Mouse (Mus musculus) hindbrain, embryonic 13.5 days (tissue): Measurements from ENCODE around the gene Rab3c. TPM values are rescaled to one million over a fixed set of nuclear protein-coding genes. Genes with fewer than 3 reads are reported as not detected.

Experiments used
- ATAC-seq: fragments of 200-750 bp; cut with Nextera tagmentation; 2 replicates; pipeline ENCODE4 v1.8.0; 2017; ENCODE audit warnings: moderate TSS enrichment; ENCODE audit not compliant: low FRiP score
- H3K27ac ChIP-seq: fragments of 300-500 bp; sonication (generic); 2 replicates; pipeline ENCODE4 v1.5.1; 2015; ENCODE audit warnings: inconsistent platforms, mild to moderate bottlenecking, moderate library complexity
- H3K27me3 ChIP-seq: fragments of 300-500 bp; sonication (generic); 2 replicates; pipeline ENCODE4 v1.6.1; 2015; ENCODE audit warnings: mild to moderate bottlenecking, inconsistent platforms
- H3K36me3 ChIP-seq: fragments of 300-500 bp; sonication (generic); 2 replicates; pipeline ENCODE4 v1.6.1; 2015; ENCODE audit warnings: mild to moderate bottlenecking, inconsistent platforms
- H3K4me1 ChIP-seq: fragments of 300-500 bp; sonication (generic); replicated peaks from 2 replicates; pipeline ENCODE4 v1.6.1; 2015; ENCODE audit warnings: inconsistent platforms
- H3K4me2 ChIP-seq: fragments of 300-500 bp; sonication (generic); 2 replicates; pipeline ENCODE4 v1.6.1; 2015; ENCODE audit warnings: inconsistent platforms, mild to moderate bottlenecking, moderate library complexity
- H3K4me3 ChIP-seq: fragments of 300-500 bp; sonication (generic); 2 replicates; pipeline ENCODE4 v1.5.1; 2015; ENCODE audit warnings: mild to moderate bottlenecking, inconsistent platforms
- H3K9ac ChIP-seq: fragments of 300-500 bp; sonication (generic); 2 replicates; pipeline ENCODE4 v1.6.1; 2015; ENCODE audit warnings: mild to moderate bottlenecking, inconsistent platforms
- H3K9me3 ChIP-seq: fragments of 300-500 bp; sonication (generic); 2 replicates; pipeline ENCODE4 v1.6.1; 2016; ENCODE audit warnings: inconsistent platforms
- WGBS: fragments of 180-500 bp; shearing (Covaris S2); methylation state at CpG from one replicate; pipeline ENCODE4 v1.1.7; 2015; 5-methylcytosine and 5-hydroxymethylcytosine counted together
- polyA plus RNA-seq: library from polyadenylated mRNA; unstranded; fragments of >200 nt; fragmentation: Nextera tagmentation; extraction: Ambion mirVana; gene quantifications from 2 replicates; pipeline ENCODE4 v1.2.1, GENCODE M21; 2015

Gene Rab3c
- polyA plus RNA-seq, 1 experiment from 2014 or later: 208 TPM

- H3K36me3 ChIP-seq: peaks cover 5% of the 10 kb centered on the region
- H3K27ac ChIP-seq: no peak overlapping the region
- 72% methylated on average over 2 of the region's 2 CpGs for WGBS
- peaks cover 7% of the 10 kb centered on the region for H3K4me1 ChIP-seq
- no peaks in the 10 kb centered on the region for H3K9me3 ChIP-seq
- ATAC-seq: no peak
- H3K4me2 ChIP-seq: no peak overlapping the region
- no peak overlapping the region for H3K9ac ChIP-seq
- no peaks in the 10 kb centered on the region for H3K27me3 ChIP-seq
- H3K4me3 ChIP-seq: no peak overlapping the region
These were observed 32.3 kb downstream of the Rab3c start for GRCm38 (mm10) chr13:110248481-110248880.

DNA sequence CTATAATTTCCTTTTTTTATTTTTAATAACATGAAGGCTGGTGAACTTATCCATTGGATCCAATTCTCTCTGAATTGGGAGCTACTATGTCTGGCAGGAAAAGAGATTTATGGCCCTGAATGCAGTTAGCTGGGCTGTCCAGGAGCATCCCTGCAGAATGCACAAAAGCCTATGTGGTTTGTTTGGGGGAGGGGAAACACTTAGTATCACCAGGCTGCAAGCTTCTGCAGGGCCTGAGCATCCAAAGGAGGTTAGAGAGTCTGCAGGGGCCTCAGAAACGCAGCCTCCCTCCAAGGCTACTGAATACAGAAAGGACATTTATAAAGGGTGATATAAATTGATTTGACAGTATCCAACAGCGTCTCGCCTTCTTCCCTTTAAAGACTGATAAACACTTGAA, 41.8 kb downstream of the Rab3c start:
- Histone ChIP-seq H3K27me3 (no peaks in the 10 kb centered on the region), H3K4me1 (peaks cover 33% of the 10 kb centered on the region), H3K36me3 (peaks cover 5% of the 10 kb centered on the region), H3K9ac (no peak overlapping the region), H3K4me3 (no peak overlapping the region), H3K4me2 (no peak overlapping the region), H3K27ac (peak overlapping the region; percentile 82; the same call in 1 of the 2 replicates), H3K9me3 (no peaks in the 10 kb centered on the region)
- 34% methylated on average over 3 of the region's 3 CpGs for WGBS
- ATAC-seq: peak; percentile 68; the same call in 1 of the 2 replicates

DNA sequence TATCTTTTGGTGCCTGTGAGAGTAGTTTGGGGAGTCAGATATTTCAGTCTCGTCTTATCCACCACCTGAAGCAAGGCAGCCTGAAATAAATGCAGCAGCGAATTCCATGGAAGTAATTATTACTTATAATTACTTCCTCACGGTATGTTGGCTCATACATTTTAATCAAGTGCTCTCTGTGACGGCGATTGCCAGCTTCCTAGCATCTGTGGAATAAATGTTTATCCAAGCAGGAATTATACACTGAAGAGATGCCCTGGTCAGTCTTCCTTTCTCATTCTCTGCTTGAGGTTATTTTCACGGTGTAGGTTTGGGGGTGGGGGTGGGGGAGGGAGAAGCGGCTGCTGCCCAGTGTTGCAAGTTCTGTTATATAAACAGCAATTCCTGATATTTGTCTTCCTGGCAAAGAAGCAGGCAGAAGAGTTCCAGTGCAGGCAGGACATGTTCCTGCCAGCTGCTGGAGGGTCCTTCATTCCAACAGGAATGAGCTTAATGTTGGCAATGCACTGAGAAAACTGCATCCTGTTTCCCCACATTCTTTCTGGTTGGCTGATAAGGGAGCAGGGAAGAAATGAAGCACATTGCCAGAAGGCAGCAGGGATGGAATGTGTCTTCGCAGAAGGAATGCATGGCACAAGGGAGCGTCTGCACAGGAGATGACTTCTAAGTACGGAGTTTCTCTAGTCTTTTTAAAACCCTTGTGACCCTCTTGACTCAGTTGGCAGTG, 43.4 kb downstream of the Rab3c start:
- no peaks in the 10 kb centered on the region for H3K27me3 ChIP-seq
- H3K36me3 ChIP-seq: peaks cover 5% of the 10 kb centered on the region
- peak overlapping the region; percentile 25; the same call in 1 of the 2 replicates for H3K4me2 ChIP-seq
- no peaks in the 10 kb centered on the region for H3K9me3 ChIP-seq
- WGBS: 19% methylated on average over 10 of the region's 10 CpGs
- H3K27ac ChIP-seq: peak overlapping the region; percentile 82
- ATAC-seq: peak; percentile 59
- no peak overlapping the region for H3K4me3 ChIP-seq
- peaks cover 33% of the 10 kb centered on the region for H3K4me1 ChIP-seq
- 0 out of 2 replicates have a peak overlapping the region, but pooled peaks have one; percentile 30 for H3K9ac ChIP-seq

DNA sequence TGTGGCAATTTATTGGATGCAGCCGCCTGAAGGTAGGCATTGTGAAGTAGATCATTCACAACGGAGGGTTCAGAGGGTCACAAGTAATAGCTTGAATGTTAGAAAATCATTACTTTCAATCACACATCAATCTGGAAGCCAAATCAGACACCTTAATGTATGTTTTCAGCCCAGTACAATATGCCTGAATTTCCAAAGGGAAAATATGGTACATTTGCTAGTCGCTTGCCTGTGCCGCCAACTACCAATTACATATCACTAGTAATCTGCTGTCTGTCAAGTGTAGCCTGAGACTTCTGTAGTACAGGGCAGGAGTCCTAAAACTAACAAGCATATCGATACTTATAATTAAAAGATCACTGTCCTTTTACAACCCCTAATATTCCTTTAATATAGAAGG, 47.4 kb downstream of the Rab3c start:
- no peak for ATAC-seq
- H3K4me3 ChIP-seq: no peak overlapping the region
- H3K9ac ChIP-seq: no peak overlapping the region
- no peaks in the 10 kb centered on the region for H3K9me3 ChIP-seq
- 67% methylated on average over 5 of the region's 5 CpGs for WGBS
- H3K4me2 ChIP-seq: no peak overlapping the region
- H3K27me3 ChIP-seq: no peaks in the 10 kb centered on the region
- H3K4me1 ChIP-seq: peaks cover 41% of the 10 kb centered on the region
- H3K27ac ChIP-seq: peak overlapping the region; percentile 8; the same call in 1 of the 2 replicates
- H3K36me3 ChIP-seq: peaks cover 5% of the 10 kb centered on the region

- no peak for ATAC-seq
- 53% methylated on average over 5 of the region's 5 CpGs for WGBS
- H3K4me1 ChIP-seq: peaks cover 26% of the 10 kb centered on the region
These were observed 49.6 kb downstream of the Rab3c start for GRCm38 (mm10) chr13:110231086-110231688.

DNA sequence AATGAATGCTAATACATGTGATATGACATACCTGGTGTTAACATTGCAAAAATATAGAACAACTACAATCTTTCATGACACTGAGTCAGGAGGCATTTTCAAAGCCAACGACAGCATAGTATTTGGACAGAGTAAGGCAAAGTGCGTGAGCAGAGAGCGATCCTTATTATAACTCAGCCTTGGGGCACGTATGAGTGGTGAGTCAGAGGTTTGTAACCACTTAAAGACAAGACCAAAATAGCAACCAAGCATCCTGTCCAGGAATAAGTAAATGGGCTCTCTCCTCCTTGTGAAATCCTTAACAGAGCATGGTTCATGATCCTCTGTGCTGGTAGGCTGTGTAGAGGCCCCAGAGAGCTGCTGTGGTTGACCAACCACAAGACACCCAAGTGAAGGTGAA, 50.8 kb downstream of the Rab3c start:
- Histone ChIP-seq H3K4me1 (peaks cover 28% of the 10 kb centered on the region), H3K27ac (no peak overlapping the region), H3K4me2 (no peak overlapping the region), H3K9me3 (no peaks in the 10 kb centered on the region), H3K4me3 (no peak overlapping the region), H3K9ac (no peak overlapping the region), H3K27me3 (no peaks in the 10 kb centered on the region), H3K36me3 (peaks cover 5% of the 10 kb centered on the region)
- WGBS: 91% methylated on average over 4 of the region's 4 CpGs
- no peak for ATAC-seq

More at GRCm38 (mm10) chr13:110231086-110231688, 49.6 kb downstream of the Rab3c start:
- Histone ChIP-seq H3K9ac (no peak overlapping the region), H3K4me2 (no peak overlapping the region), H3K9me3 (no peaks in the 10 kb centered on the region), H3K36me3 (peaks cover 5% of the 10 kb centered on the region), H3K27me3 (no peaks in the 10 kb centered on the region), H3K4me3 (no peak overlapping the region), H3K27ac (peak overlapping the region; percentile 44)

DNA sequence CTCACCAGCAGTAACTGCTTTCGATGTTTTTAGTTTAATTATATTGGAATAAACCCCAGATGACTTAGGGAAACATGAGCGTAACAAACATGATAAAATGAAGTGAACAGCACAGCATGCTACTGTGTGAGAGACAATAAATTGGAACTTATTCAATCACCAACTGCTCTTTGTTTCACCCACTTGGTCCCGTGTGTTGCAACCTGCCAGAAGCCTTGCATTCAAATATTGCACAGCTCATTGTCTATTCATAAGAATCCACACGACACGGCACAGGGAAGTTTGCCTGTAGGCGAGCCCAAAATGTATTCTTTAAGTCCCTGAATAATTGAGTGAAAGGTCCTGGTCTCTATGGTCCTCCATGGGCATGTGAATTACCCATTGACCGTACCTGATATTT, 61.6 kb downstream of the Rab3c start:
- no peaks in the 10 kb centered on the region for H3K36me3 ChIP-seq
- ATAC-seq: 0 out of 2 replicates have a peak, but pooled peaks have one; percentile 39
- no peaks in the 10 kb centered on the region for H3K27me3 ChIP-seq
- H3K4me1 ChIP-seq: peaks cover 17% of the 10 kb centered on the region
- H3K9me3 ChIP-seq: no peaks in the 10 kb centered on the region
- no peak overlapping the region for H3K4me3 ChIP-seq
- no peak overlapping the region for H3K4me2 ChIP-seq
- 40% methylated on average over 7 of the region's 7 CpGs for WGBS
- no peak overlapping the region for H3K9ac ChIP-seq
- H3K27ac ChIP-seq: peak overlapping the region; percentile 70

GRCm38 (mm10) chr13:110218497-110218896, 62.3 kb downstream of the Rab3c start:
- Histone ChIP-seq H3K4me2 (no peak overlapping the region), H3K27ac (peak overlapping the region; percentile 70), H3K4me3 (no peak overlapping the region), H3K36me3 (no peaks in the 10 kb centered on the region), H3K27me3 (no peaks in the 10 kb centered on the region), H3K9ac (no peak overlapping the region), H3K9me3 (no peaks in the 10 kb centered on the region), H3K4me1 (peaks cover 19% of the 10 kb centered on the region)
- no peak for ATAC-seq
- WGBS: 54% methylated on average over 4 of the region's 4 CpGs

DNA sequence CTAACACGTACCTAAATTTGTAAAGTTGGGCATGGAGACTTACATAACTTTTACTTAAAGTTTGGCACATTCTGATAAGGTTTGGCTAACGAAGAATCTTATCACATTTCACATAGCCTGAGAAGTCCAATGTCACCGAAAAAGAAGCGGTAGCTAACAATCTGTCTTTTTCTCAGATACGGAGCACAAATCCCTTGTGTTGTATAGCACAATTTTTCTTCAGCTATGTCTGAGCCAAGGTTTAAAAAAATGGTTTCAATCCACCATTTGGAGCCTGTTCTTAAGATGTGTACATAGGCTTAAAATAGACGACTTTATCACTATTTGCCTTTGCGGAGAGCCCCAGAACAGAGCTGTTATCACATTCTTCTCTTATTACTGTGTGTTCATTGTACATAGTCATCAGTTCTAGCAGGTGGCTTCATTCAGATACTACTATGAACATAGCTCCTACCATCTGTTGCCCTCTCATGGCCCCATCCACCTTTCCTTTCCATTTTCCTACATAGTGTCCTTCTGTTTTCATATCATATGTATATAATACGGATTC, 69.2 kb downstream of the Rab3c start:
- Histone ChIP-seq H3K9ac (no peak overlapping the region), H3K36me3 (no peaks in the 10 kb centered on the region), H3K27ac (no peak overlapping the region), H3K9me3 (no peaks in the 10 kb centered on the region), H3K4me3 (no peak overlapping the region), H3K27me3 (no peaks in the 10 kb centered on the region), H3K4me2 (no peak overlapping the region), H3K4me1 (0 out of 2 replicates have a peak, but pooled peaks cover 5% of the 10 kb centered on the region)
- ATAC-seq: no peak
- 92% methylated on average over 8 of the region's 8 CpGs for WGBS

GRCm38 (mm10) chr13:110198906-110199305, 81.9 kb downstream of the Rab3c start:
- no peaks in the 10 kb centered on the region for H3K9me3 ChIP-seq
- H3K27ac ChIP-seq: no peak overlapping the region
- H3K27me3 ChIP-seq: no peaks in the 10 kb centered on the region
- WGBS: 91% methylated on average over 5 of the region's 5 CpGs
- no peak overlapping the region for H3K4me2 ChIP-seq
- H3K36me3 ChIP-seq: 0 out of 2 replicates have a peak, but pooled peaks cover 6% of the 10 kb centered on the region
- no peak for ATAC-seq
- H3K4me3 ChIP-seq: no peak overlapping the region
- H3K4me1 ChIP-seq: no peaks in the 10 kb centered on the region
- H3K9ac ChIP-seq: no peak overlapping the region

DNA sequence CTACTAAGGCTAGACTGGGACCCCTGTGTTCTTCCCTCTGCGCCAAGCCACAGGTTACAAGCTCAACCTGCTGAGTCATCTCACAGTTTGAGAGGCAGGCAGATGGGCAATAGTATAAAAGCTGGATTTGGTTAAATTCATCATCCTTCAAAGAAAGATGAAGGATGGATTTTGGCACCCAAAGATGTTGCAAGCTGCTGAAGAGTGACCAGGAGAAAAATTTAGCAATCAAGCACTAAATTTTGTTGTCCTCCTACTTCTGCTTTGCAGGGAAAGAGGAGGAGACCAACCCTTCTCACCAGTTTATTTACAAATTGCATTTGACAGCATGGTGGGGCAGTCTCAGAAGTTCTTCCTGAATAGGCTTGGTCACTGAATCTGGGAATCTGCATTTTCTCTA, 90.8 kb downstream of the Rab3c start:
- no peak overlapping the region for H3K4me2 ChIP-seq
- H3K9me3 ChIP-seq: no peaks in the 10 kb centered on the region
- 46% methylated on average over 1 of the region's 1 CpGs for WGBS
- peaks cover 15% of the 10 kb centered on the region for H3K4me1 ChIP-seq
- no peaks in the 10 kb centered on the region; the same call in 1 of the 2 replicates for H3K36me3 ChIP-seq
- no peak overlapping the region for H3K4me3 ChIP-seq
- ATAC-seq: no peak
- H3K9ac ChIP-seq: no peak overlapping the region
- no peaks in the 10 kb centered on the region for H3K27me3 ChIP-seq
- H3K27ac ChIP-seq: no peak overlapping the region

DNA sequence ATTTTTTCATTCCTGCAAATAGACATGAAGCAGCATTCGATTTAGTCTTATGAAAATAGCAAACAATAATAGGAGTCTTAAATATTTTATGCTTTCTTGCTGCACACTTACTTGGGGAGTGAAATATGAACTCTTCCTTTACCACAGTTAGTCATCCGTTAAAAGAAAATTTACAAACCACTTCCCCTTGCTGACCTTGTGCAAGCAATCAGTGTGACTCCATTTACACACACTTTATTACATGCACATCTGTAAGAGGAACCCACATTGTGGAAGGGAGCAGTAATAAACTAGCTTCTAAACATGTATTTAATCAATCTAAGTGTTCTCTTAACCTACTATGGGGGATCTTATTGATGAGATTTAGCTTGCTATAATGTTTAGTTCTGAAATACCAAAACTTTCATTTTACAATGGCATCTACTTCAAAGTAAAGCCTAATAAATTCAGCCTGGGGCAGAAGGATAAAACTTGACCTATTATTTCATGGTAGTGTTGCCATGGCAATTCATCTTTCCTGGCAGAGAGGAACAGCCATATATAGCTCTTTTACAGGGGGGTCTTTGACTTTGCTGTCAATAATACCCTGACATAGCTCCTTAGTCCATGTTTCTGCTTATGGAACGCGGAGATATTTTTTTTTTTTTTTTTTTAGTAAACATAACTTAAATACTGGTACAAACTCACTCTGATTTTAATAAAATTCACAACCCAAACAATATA, 95.7 kb downstream of the Rab3c start:
- no peaks in the 10 kb centered on the region; the same call in 1 of the 2 replicates for H3K36me3 ChIP-seq
- H3K27ac ChIP-seq: no peak overlapping the region
- ATAC-seq: no peak
- H3K4me2 ChIP-seq: no peak overlapping the region
- peaks cover 27% of the 10 kb centered on the region for H3K4me1 ChIP-seq
- no peaks in the 10 kb centered on the region for H3K9me3 ChIP-seq
- H3K4me3 ChIP-seq: no peak overlapping the region
- 75% methylated on average over 4 of the region's 4 CpGs for WGBS
- H3K27me3 ChIP-seq: no peaks in the 10 kb centered on the region
- no peak overlapping the region for H3K9ac ChIP-seq
